Mouse (Mus musculus): ENCODE measurements around the gene Veph1.

The Veph1 gene

GRCm38 (mm10) chr3:66101074-66101473, 195.6 kb downstream of the Veph1 start:
- no peak for DNase-seq

DNA sequence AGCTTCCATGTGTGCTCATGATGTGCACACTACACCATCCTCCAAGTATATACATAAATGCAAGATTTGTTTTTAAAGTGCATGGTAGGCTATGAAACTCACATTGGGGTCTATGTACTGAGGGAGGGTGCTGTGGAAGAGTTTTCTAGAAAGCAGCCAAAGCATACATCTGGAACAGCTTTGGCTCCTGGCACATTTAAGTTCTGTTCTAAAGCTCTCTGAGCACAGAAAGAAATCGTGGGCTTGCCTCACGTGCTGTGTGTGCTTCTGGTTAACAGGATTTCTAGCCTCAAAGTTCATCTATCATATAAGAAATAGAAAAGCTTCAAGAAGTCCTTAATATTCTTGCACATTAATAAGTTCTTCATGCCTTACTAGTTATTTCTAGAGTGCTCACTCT, 204.9 kb downstream of the Veph1 start:
- no peak for DNase-seq

- DNase-seq, result no peak
These were observed 209.0 kb downstream of the Veph1 start for GRCm38 (mm10) chr3:66087608-66088007.

DNA sequence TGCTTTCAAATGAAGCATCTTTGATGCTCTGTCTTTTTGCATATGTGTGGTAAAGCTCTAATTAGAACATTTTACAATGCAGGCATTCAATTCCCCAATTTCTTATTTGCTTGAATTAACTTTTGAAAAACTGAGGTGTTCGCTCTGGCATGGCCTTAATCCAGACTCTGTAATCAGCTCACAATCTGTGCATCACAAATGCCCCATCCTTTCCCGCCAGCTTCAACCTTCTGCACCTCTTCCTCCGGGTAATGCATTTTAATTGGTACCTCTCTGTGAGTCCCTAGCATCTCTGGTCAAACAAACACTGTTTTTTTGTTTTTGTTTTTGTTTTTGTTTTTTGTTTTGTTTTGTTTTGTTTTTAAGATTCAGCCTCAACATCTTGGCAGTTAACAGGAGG, 212.8 kb downstream of the Veph1 start:
- no peak for DNase-seq

- DNase-seq, result no peak
These were observed 213.2 kb downstream of the Veph1 start for GRCm38 (mm10) chr3:66083407-66083806.

DNA sequence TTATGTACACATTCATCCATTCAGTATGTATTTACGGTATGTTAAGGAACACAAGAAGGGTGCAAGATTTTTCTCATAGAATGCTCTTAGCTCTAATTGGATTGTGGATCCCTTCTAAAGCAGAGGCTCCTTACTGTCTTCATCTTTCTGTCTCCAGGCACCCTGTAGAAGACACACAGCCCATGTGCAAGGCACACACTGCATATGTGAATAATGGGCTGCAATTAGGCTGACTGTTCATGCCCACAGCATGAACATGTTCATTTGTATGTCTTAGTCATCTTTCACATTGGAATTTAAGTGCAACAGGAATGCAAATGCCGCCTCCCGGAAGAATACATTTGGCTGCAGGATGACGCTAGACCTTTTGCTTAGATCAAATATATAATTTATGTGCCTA, 213.7 kb downstream of the Veph1 start:
- no peak for DNase-seq

GRCm38 (mm10) chr3:66081363-66081736, 215.3 kb downstream of the Veph1 start:
- DNase-seq, result no peak

DNA sequence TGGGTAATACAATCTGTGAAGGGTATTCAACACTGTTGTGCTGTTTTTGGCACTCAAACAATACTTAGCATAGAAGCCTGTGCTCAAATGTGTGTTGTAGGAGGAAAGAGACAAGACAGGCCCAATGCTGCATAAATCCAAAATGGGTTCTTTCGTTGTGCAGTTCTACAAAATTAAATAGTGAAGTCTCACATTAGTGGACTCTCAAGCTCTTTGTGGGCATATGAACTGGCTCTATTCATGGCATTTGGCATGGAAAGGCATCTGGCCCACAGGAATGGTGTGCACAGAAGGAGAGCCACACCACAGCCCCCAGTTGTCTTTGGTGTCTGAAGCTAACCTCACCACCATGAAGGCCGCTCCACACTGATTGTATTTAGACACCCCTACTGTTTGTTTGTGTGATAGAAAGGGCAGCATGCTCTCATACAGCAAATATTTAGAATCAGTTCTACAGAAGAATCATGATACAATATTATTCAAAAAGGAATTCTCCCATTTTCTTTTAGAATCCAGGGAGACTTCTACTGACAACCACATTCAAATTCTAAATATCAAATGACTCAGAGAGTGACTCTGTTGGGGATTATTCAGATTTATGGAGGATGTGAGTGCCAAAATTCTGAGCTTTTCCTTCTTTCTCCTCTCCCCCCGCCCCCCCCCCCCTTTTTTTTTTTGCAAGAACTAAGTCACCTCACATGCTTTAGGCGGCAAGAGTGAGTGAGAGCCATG, 215.8 kb downstream of the Veph1 start:
- DNase-seq, result no peak

- no peak for DNase-seq
These were observed 216.8 kb downstream of the Veph1 start for GRCm38 (mm10) chr3:66079886-66080285.

DNA sequence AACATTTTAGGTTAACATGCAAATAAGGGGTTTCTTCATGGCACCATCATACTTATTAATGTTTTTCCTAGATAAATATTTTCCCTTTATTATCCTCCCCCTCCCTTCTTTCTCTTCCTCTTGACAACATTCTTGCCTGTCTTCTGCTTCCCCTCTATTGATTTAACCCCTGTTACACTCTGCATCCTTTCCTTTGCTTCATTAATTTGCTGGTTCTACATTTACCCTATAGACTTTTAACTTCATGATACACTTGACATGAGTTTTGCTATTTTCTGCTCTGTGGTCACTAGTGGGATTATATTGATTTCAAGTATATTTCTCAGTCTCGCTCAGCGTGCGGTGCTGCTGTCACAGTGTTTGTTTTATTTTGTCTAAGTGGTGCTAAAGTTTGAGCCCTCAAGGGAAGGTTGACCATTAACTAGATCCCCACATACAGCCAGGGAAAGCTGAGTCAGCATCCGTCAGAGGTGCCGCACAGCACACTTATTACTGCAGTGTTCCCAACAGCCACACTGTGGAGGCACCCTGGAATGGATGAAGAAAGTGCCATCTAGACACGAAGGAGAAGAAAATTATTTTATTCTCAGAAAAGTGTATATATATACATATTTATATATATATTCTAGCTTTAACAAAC, 217.6 kb downstream of the Veph1 start:
- DNase-seq, result peak; percentile 34

GRCm38 (mm10) chr3:66078026-66078721, 218.5 kb downstream of the Veph1 start:
- DNase-seq, result peak; percentile 6

- no peak for DNase-seq
These were observed 226.4 kb downstream of the Veph1 start for GRCm38 (mm10) chr3:66070274-66070673.

DNA sequence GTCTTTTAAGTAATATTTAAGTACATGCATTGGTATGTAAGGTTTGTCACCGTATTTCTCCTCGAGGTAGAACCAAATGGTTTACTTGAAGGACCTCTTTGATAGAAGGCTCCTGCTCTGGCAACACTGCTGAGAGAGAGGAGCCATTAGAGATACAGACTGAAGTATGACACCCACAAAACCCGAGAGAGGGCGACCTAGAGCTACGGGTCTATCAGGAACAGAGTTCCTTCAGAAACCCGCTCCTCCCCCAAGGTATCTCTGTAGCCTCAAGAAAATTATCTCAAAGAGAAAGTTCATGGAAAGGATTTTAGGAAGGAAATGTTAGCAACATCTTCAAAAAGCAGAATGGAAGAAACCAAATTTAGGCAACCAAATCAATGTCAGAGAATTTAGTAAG, 232.8 kb downstream of the Veph1 start:
- no peak for DNase-seq

- DNase-seq, result no peak
These were observed 239.7 kb downstream of the Veph1 start for GRCm38 (mm10) chr3:66056912-66057311.

DNA sequence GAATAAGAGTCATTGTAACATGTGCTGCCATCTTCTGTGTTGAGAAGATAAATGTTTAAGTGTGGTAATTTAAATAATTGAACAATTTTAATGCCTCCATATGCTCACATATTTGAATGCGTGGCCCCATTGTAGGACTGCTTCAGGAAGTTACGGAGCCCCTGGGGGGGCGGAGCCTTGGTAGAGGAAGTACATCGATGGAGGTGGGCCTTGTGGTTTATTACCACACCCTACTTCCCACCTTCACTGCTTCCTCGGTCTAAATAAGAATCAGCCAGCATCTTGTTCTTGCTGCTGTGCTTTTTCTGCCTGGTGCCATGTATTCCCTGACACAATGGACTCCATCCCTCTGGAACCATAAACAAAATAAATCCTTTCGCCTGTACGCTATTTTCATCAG, 241.0 kb downstream of the Veph1 start:
- DNase-seq, result no peak

DNA sequence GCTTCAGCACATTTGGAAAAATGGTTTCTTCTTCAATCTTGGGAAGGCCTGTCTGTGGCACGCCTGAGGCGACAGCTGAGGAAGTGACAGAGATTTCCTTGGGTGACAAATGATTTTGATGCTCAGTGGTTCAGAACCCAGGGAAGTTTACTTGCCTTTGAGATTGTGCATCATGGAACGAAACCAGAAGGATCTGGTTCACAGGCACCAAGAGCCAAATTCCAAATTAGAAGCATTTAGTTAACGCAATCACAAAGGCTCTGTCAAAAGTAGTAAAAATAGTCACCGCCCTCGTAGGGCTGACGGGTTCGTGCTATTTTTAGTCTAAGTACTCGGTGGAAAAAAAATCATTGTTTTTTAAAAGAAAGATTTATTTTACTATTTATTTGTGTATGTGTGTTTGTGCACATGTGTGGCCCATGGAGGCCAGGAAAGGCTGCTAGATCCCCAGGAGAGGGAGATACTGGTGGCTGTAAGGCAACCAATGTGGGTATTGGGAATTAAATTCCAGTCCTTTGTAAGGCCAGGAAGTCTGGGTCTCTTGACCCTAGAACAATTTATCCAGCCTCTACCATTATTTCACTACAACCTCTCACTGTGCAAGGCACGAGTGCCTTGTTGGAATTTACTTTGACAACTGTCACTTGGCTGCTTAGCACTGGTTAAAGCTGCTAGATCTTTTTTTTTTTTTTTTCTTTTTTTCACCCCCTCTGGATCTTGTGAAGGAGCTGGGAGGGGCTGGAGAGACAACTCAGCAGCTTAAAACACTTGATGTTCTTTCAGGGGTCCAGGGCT, 246.3 kb downstream of the Veph1 start:
- DNase-seq, result peak; percentile 7

DNA sequence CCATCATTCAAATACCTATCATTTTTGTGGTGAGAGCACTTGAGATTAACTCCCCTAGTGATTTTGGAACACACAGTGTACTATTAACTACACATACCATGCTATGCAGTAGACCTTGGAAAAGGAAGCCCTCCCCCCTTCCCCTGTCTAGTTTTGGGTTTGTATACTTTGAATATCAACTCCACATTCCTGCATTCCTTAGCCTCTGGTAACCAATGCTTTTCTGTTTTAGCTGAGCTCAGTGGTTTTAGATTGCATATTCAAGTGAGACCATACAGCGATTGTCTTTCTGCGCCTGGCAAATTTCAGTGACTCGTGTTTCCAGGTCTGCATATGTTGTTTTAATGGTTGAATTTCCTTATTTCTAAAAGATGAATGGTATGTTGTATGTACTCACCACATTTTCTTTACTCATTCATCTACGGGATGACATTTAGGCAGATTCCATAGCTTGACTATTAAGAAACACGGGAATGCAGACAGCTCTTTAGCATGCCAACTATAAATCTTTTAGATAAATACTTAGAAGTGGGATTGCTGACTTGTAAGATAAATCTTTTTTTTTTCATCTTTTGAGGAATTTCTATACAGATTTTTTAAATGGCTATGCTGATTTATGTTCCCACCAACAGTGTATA, 255.7 kb downstream of the Veph1 start:
- no peak for DNase-seq

DNA sequence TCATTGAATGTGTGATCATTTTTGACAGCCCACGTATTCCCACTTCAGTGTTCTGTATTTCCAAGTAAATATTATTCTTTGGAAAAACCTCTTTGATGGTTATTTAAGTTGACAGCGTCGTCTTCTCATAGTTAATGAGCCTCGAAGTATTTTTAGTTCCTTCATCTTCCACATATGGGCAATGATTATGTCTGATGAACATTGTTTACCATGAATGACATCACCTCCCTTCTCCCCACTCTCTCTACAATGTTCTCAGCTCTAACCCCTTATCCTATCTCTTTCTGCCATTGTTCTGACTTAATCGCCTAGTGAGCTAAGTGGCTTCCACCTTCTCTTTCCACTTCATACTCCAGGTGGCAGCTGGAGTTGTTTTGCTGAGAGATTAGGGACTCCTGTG, 261.4 kb downstream of the Veph1 start:
- DNase-seq, result no peak

GRCm38 (mm10) chr3:66033346-66033745, 263.3 kb downstream of the Veph1 start:
- DNase-seq, result peak; percentile 8

DNA sequence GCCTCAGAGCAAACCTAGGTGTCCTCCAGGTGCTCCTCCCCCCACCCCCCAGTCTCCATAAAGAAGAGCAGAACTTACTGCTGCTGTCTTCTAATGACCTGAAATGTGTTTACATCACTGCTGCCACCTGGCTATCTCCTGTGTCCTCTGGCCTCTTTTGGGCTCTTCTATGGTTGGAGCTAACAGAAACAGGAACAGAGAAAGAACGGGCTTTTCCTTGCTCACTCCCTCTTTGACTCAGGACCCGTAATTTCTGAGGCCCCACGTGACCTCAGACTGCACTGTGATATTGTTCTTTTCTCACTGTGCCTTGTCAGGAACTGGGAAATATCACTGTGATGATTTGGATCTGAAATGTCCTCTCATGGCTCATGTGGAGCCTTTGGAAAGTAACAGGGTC, 271.2 kb downstream of the Veph1 start:
- no peak for DNase-seq

GRCm38 (mm10) chr3:66024220-66024792, 272.3 kb downstream of the Veph1 start:
- no peak for DNase-seq

DNA sequence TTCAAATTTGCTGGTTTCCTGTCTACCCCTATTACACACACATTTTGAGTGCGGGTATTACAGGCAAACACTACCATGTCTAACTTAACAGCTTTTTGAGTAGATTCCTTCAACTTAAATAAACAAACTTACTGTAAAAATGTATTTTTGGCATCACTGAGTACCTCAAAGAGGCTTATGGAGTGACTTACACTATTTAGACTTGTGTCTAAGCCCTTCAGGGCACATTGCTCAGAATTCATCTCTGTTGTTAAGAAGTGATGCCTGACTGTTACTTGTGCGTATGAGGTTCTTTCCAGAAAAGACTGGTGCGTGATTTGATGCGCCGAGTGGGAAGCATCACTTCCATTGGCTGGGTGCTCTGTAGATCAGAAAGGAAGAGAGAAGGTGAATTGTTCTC, 277.5 kb downstream of the Veph1 start:
- no peak for DNase-seq

Data from kidney, postnatal 14 days (tissue).